Comparison of ENCODE assay signal across 9 mouse cellular contexts in the genomic region with DNA sequence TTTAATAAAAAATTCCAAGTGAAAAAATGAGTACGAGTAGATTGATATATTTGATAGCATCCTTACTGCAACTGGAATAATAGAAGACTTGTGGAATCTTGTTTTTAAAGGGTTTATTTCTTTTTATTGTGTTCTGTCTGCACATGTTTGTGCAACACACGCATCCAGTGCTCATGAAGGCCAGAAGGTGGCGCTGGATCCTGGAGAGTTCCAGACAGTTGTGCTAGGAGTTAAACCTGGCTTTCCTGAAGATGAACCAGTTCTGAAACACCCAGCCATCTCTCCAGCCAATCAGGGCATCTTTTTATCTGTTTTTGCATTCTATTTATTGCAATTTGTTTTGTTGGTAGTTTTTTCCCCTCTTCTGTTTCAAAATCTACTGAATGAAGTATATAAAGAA. TPM values are rescaled to one million over a fixed set of nuclear protein-coding genes. Genes with fewer than 3 reads are reported as not detected.
A peak's percentile ranks its signal among the peaks of the same experiment; 100 is the strongest.
DNase-seq lines count a peak whose midpoint lies in the region; ATAC-seq and TF ChIP-seq lines count a peak whose summit lies in the region.
"Had no signal": no experiment of that assay in that cellular context is flagged by ENCODE, and none has a peak within 500 bp of the region (broad histone marks: within the 10 kb centered on the region; RNA-seq: fewer than 3 reads in every experiment).

No protein-coding gene starts in this region.

- TF ChIP-seq EP300 in MEL (IDR thresholded peaks at IDR 0.05; ENCODE audit: low read depth in 1 of 2, low read length in 2 of 2): no peak

- H3K4me3 ChIP-seq in left cerebral cortex, adult 2 months: no peak overlapping the region
- no peak overlapping the region for H3K4me3 ChIP-seq in MEL (ENCODE audit: control insufficient read depth in 1 of 2, insufficient read depth in 1 of 2, low read depth in 2 of 2, low read length in 2 of 2)
- no peak overlapping the region for H3K4me3 ChIP-seq in gastrocnemius, adult 2 months
- no peak overlapping the region for H3K4me3 ChIP-seq in limb, embryonic 10.5 days
- H3K4me3 ChIP-seq: heart, embryonic 15.5 days had no signal

- H3K27ac ChIP-seq in left cerebral cortex, adult 2 months: no peak overlapping the region
- no peak overlapping the region for H3K27ac ChIP-seq in MEL (ENCODE audit: control insufficient read depth, low read depth, low read length)
- no peak overlapping the region for H3K27ac ChIP-seq in gastrocnemius, adult 2 months
- H3K27ac ChIP-seq in limb, embryonic 10.5 days: no peak overlapping the region
- H3K27ac ChIP-seq: heart, embryonic 15.5 days had no signal

- H3K79me2 ChIP-seq in MEL (ENCODE audit: control insufficient read depth, insufficient read depth, low read length, poor library complexity): peaks cover 2% of the 10 kb centered on the region; the same call in 1 of the 2 replicates

- peak; percentile 71 for TF ChIP-seq CTCF in left cerebral cortex, adult 2 months (IDR thresholded peaks at IDR 0.05)
- peak; percentile 81 to 89 (median 85) for TF ChIP-seq CTCF in MEL (IDR thresholded peaks at IDR 0.05 in 2 of 3, conservative IDR thresholded peaks at IDR 0.05 in 1 of 3; ENCODE audit: control insufficient read depth in 1 of 3, insufficient read depth in 1 of 3, low read depth in 2 of 3, low read length in 3 of 3, poor library complexity in 1 of 3, severe bottlenecking in 1 of 3)
- peak; percentile 78 for TF ChIP-seq CTCF in gastrocnemius, adult 2 months (IDR thresholded peaks at IDR 0.05)

- WGBS in limb, embryonic 10.5 days: 57% methylated on average over 3 of the region's 3 CpGs

- no peak overlapping the region for H3K9ac ChIP-seq in MEL (ENCODE audit: control insufficient read depth, low read depth, low read length, poor library complexity, severe bottlenecking)
- H3K9ac ChIP-seq: heart, embryonic 15.5 days had no signal

- peak; percentile 26 to 43 for DNase-seq in left cerebral cortex, adult 2 months (ENCODE audit: extremely low spot score in 1 of 2, low spot score in 2 of 2)
- no peak for DNase-seq in left cerebral cortex, adult 11 months (ENCODE audit: low spot score)
- DNase-seq in MEL (ENCODE audit: low read depth, low spot score): peak; percentile 85
- peak; percentile 51 for DNase-seq in c-Kit-negative CD71-positive TER-119-positive erythroid progenitor cells, embryonic 14.5 days (ENCODE audit: low read depth, low spot score)
- peak; percentile 67 for DNase-seq in gastrocnemius, adult 2 months
- DNase-seq in limb, embryonic 10.5 days (ENCODE audit: low spot score): peak; percentile 54
- DNase-seq in retina, embryonic 14.5 days (ENCODE audit: low spot score): peak; percentile 69

- ATAC-seq in monocyte, adult 5-6 weeks (replicated peaks; ENCODE audit: insufficient number of reproducible peaks, low FRiP score, low TSS enrichment, poor library complexity, severe bottlenecking): no peak

- H3K4me1 ChIP-seq in MEL (ENCODE audit: control insufficient read depth in 1 of 2, insufficient read depth in 2 of 2, low read length in 2 of 2): peaks cover 9 to 12% of the 10 kb centered on the region in 2 experiments
- no peaks in the 10 kb centered on the region for H3K4me1 ChIP-seq in limb, embryonic 10.5 days
- H3K4me1 ChIP-seq: heart, embryonic 15.5 days had no signal

- no peaks in the 10 kb centered on the region for H3K9me3 ChIP-seq in MEL (replicated peaks; ENCODE audit: insufficient read depth, low read length)
- H3K9me3 ChIP-seq in limb, embryonic 10.5 days (replicated peaks): no peaks in the 10 kb centered on the region
- H3K9me3 ChIP-seq: heart, embryonic 15.5 days had no signal

- peaks cover 0 to 14% of the 10 kb centered on the region in 2 experiments; a peak in 3 of 4 replicates for H3K36me3 ChIP-seq in MEL (ENCODE audit: control insufficient read depth in 1 of 2, insufficient read depth in 2 of 2, low read length in 2 of 2)
- 0 out of 2 replicates have a peak, but pooled peaks cover 3% of the 10 kb centered on the region for H3K36me3 ChIP-seq in limb, embryonic 10.5 days

- no peaks in the 10 kb centered on the region for H3K27me3 ChIP-seq in MEL (ENCODE audit: control insufficient read depth in 1 of 2, insufficient read depth in 2 of 2, low read length in 2 of 2)
- H3K27me3 ChIP-seq in limb, embryonic 10.5 days (ENCODE audit: low read depth, poor library complexity, severe bottlenecking): no peaks in the 10 kb centered on the region
- H3K27me3 ChIP-seq: heart, embryonic 15.5 days had no signal

- no peak for TF ChIP-seq POLR2A in MEL (IDR thresholded peaks at IDR 0.05; ENCODE audit: control insufficient read depth in 1 of 2, insufficient read depth in 1 of 2, low read depth in 1 of 2, low read length in 2 of 2, poor library complexity in 1 of 2)

- TF ChIP-seq RAD21 in MEL (IDR thresholded peaks at IDR 0.05; ENCODE audit: low read depth, low read length): peak; percentile 77

- intact Hi-C loops in left cerebral cortex, adult 2 months (cut with DNase I): loop anchor here (2.0 kb wide), 1 partner anchor 104 kb away; no protein-coding TSS in a partner anchor
- intact Hi-C loops in gastrocnemius, adult 2 months (cut with DNase I): loop anchor here (5.0 kb wide), 1 partner anchor 104 kb away; no protein-coding TSS in a partner anchor

TF ChIP-seq in MEL, 35 proteins besides CTCF, POLR2A, EP300 and RAD21:
- no peak for TF ChIP-seq POLR2AphosphoS2 (IDR thresholded peaks at IDR 0.05; ENCODE audit: low read length)
- no peak for TF ChIP-seq POLR2AphosphoS5 (IDR thresholded peaks at IDR 0.05; ENCODE audit: borderline replicate concordance, low read depth, low read length)
- TF ChIP-seq MAZ (IDR thresholded peaks at IDR 0.05; ENCODE audit: low read depth, low read length): no peak
- no peak for TF ChIP-seq SIN3A (IDR thresholded peaks at IDR 0.05; ENCODE audit: low read length)
- TF ChIP-seq UBTF (IDR thresholded peaks at IDR 0.05; ENCODE audit: borderline replicate concordance, insufficient read depth, low read depth, low read length): no peak
- peak; percentile 66; the same call in 1 of the 2 replicates for TF ChIP-seq MYC (IDR thresholded peaks at IDR 0.05; ENCODE audit: low read depth, low read length)
- TF ChIP-seq MYB (IDR thresholded peaks at IDR 0.05; ENCODE audit: low read depth, low read length): no peak
- peak; percentile 71 for TF ChIP-seq ZC3H11A (IDR thresholded peaks at IDR 0.05; ENCODE audit: low read depth, low read length)
- TF ChIP-seq SMC3 (IDR thresholded peaks at IDR 0.05; ENCODE audit: low read depth, low read length): peak; percentile 92
- TF ChIP-seq GATA1 (IDR thresholded peaks at IDR 0.05; ENCODE audit: low read depth, low read length): no peak
- no peak for TF ChIP-seq CHD2 (IDR thresholded peaks at IDR 0.05; ENCODE audit: low read length)
- TF ChIP-seq CHD1 (IDR thresholded peaks at IDR 0.05; ENCODE audit: low read depth, low read length): no peak
- TF ChIP-seq GABPA (IDR thresholded peaks at IDR 0.05; ENCODE audit: low read depth, low read length): no peak

RNA-seq across cellular contexts. Expression of gene Vezt, which starts 22.4 kb away (rescaled TPM):
- total RNA-seq in left cerebral cortex, adult 2 months (2021): 10 to 100 TPM; 77.3 to 80.2 TPM
- 9.5 and 12.6 TPM in 2 replicates for total RNA-seq in MEL (2012; rRNA removed)
- polyA plus RNA-seq in MEL (2012; ENCODE audit: insufficient read depth in 1 of 2, insufficient read length in 2 of 2, low read depth in 1 of 2, low replicate concordance in 2 of 2, missing spikeins in 1 of 2): 10 to 100 TPM in 1 of 2 experiments, not detected in 1; 13.5 TPM
- total RNA-seq in gastrocnemius, adult 2 months (2021): 10 to 100 TPM; 40.3 to 50.5 TPM
- 19.9 and 25.9 TPM in 2 replicates for polyA plus RNA-seq in limb, embryonic 10.5 days (2016; fragmentation: Nextera tagmentation; extraction: Ambion mirVana)
- 3.3 to 7.3 TPM (median 3.7 TPM) in 3 replicates for total RNA-seq in monocyte, adult 5-6 weeks (2017)

RNA-seq across cellular contexts. Expression of gene Fgd6, which starts 22.6 kb away (rescaled TPM):
- total RNA-seq in left cerebral cortex, adult 2 months (2021): 10 to 100 TPM in 1 of 2 experiments, 1 to 10 TPM in 1; 9.9 to 12.3 TPM
- 1.2 and 1.4 TPM in 2 replicates for total RNA-seq in MEL (2012; rRNA removed)
- polyA plus RNA-seq in MEL (2012; ENCODE audit: insufficient read depth in 1 of 2, insufficient read length in 2 of 2, low read depth in 1 of 2, low replicate concordance in 2 of 2, missing spikeins in 1 of 2): 1 to 10 TPM in 1 of 2 experiments, not detected in 1; 2.8 TPM
- 1 to 10 TPM; 2.4 to 3.2 TPM for total RNA-seq in gastrocnemius, adult 2 months (2021)
- 4.0 and 4.5 TPM in 2 replicates for polyA plus RNA-seq in limb, embryonic 10.5 days (2016; fragmentation: Nextera tagmentation; extraction: Ambion mirVana)
- 1.5 to 3.0 TPM (median 2.9 TPM) in 3 replicates for total RNA-seq in monocyte, adult 5-6 weeks (2017)
